Mouse (Mus musculus): Measurements from ENCODE around the gene Tac4. TPM values are rescaled to one million over a fixed set of nuclear protein-coding genes. Genes with fewer than 3 reads are reported as not detected.

Gene Tac4
- total RNA-seq, 4 experiments from 2014 or later, result not detected

DNA sequence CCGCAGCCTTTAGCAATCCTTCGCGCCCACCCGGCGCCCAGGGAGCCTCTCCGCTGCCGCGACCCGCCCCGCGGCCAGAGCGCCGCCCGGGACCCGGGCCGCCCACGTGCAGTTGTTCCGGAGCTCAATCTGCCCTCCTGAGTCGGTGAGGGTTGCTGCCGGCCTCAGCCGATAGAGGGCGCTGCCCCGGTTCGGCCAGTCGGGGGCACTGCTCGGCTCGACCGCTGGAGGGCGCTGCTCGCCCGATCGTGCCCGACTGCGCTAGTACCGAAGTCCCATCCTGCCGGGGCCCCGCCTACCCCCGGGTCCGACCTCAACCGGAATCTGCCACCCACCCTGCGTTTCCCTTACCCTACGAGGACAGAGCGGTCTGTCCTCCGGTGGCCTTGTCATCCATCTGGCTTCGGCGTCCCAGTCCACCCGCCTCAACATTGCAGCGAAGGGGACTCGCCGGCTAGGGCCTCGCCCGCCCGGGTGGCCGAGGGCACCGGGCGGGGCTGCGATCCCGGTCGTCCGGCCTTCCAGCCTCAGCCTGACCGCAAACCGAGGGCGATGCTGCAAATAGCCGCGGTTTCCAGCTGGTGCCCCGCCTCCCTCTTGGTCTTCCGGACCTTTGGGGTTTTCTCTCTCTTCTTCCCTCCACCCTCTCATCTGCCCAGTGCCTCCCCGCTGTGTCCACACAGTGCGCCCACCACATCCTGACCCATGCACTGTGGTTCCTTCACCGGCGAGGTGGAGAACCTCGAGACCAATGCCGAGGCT lies 2.1 kb upstream of the Tac4 start:
- DNase-seq (ENCODE audit: low spot score in 2 of 2), result peak; percentile 68 to 85

- DNase-seq (ENCODE audit: low spot score in 2 of 2), result no peak
Measured at GRCm38 (mm10) chr11:95263816-95264454, 2.6 kb downstream of the Tac4 start.

- DNase-seq (ENCODE audit: low spot score in 2 of 2), result no peak
Measured at GRCm38 (mm10) chr11:95264455-95265013, 3.2 kb downstream of the Tac4 start.

- no peak for DNase-seq (ENCODE audit: low spot score in 2 of 2)
Measured at GRCm38 (mm10) chr11:95266540-95267245, 5.4 kb downstream of the Tac4 start.

DNA sequence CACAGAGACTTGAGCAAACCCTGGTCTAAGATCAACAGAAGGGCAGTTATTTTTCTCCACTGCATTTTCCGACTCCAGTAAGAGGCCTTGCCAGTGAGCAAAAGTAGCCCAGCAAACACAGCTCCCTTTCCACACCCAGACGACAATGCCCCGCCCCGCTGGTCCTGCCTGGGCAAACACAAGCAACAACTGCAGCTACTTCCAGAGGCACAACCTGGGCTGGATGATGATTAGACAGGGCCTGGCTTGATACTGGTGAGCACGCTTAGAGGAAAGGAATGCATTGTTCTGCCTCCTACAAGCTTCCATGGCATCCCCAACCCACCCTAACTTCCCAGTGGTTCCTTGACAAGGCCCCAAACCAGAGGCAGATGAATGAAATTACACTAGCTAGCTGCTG lies 12.3 kb downstream of the Tac4 start:
- no peak for DNase-seq (ENCODE audit: low spot score in 2 of 2)

- no peak for DNase-seq (ENCODE audit: low spot score in 2 of 2)
Measured at GRCm38 (mm10) chr11:95274613-95275012, 13.3 kb downstream of the Tac4 start.

DNA sequence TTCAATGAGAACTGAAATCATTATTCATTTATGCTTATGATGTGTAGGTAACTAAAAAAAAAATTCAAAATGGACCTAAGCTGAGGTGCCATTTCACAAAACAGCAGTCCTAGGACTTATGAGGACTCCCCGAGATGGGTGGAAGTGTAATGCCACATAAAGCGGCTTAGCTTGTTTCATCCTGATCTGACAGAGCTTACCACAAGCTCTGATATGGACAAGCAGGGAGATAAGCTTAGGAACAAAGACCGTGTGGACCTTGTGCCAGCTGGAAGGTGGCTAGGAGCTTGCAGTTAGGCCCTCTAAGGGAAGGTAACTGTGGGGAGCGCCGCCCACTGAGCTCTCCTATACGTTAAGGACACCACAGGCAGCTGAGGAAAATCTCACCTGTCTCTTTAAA lies 14.7 kb downstream of the Tac4 start:
- DNase-seq (ENCODE audit: low spot score in 2 of 2), result no peak

GRCm38 (mm10) chr11:95279061-95279659 lies 17.8 kb downstream of the Tac4 start:
- no peak for DNase-seq (ENCODE audit: low spot score in 2 of 2)

DNA sequence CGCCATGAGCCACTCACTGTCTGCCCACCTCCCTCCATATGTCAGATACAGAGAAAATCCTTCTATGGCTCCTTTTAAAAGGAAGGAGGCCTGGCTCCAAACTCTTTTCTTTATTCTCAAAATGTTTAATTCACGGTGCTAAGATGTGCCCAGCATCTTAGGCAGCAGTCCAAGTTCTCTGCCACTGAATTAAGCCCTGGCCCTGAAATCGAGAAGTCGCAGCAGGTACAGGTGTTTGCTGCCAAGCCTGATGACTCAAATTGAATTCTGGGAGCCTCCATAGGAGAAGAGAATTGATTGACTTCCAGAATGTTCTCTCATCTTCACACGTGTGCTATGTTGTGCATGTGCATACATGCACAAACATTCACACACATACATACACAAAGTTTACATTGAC lies 21.0 kb downstream of the Tac4 start:
- no peak for DNase-seq (ENCODE audit: low spot score in 2 of 2)

DNA sequence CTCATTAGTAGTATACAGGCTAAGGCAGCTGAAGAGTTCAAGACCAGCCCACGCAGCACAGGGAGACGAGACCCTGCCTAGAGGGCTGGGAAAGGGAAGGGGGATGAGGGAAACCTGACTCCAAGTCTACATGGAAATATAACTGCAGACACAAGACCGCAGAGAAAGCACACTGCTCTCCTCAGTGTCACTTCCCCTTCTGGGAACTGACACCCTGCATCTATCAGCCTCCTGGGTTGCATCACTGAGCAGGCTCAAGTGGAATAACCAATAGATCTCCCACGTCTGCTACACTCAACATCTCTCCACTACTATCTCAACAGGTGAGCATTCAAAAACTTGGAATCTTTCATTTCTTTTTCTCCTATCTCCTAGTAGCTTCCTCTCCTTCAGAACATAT lies 30.7 kb downstream of the Tac4 start:
- no peak for DNase-seq (ENCODE audit: low spot score in 2 of 2)

GRCm38 (mm10) chr11:95293017-95293624 lies 31.8 kb downstream of the Tac4 start:
- no peak for DNase-seq (ENCODE audit: low spot score in 2 of 2)

DNA sequence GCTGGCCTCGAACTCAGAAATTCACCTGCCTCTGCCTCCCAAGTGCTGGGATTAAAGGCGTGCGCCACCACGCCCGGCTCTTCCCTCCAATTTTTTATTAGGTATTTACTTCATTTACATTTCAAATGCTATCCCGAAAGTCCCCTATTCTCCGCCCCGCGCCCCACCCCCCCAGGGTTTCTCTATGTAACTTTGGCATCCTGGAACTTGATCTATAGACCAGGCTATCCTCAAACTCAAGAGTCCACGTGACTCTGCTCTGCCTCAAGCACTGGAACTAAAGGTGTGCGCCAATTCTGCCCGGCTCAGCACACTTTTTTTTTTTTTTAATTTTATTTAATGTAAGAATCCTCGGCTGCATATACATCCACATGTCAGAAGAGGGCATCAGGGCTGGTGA lies 34.4 kb downstream of the Tac4 start:
- DNase-seq (ENCODE audit: low spot score in 2 of 2), result no peak

- no peak for DNase-seq (ENCODE audit: low spot score in 2 of 2)
Measured at GRCm38 (mm10) chr11:95298146-95298545, 36.8 kb downstream of the Tac4 start.

DNA sequence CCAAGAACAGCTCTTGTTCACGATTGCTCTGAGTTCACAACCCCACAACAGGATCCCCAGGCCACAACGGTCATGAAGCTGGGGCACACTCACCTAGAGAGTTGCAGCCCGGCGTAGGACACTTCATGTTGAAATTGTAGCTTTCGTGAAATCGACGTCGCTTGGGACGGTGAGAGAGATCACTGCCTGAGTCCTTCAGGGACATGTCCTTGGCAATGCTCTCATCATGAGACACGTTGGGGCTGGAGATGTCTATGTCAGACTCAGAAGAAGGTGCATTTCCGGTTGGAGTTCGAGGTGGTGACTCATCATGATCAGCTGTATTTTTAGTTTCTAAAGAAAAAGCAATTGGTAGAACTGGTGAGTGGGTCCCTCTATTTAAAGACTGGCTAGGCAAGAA lies 38.6 kb downstream of the Tac4 start:
- no peak for DNase-seq (ENCODE audit: low spot score in 2 of 2)

DNA sequence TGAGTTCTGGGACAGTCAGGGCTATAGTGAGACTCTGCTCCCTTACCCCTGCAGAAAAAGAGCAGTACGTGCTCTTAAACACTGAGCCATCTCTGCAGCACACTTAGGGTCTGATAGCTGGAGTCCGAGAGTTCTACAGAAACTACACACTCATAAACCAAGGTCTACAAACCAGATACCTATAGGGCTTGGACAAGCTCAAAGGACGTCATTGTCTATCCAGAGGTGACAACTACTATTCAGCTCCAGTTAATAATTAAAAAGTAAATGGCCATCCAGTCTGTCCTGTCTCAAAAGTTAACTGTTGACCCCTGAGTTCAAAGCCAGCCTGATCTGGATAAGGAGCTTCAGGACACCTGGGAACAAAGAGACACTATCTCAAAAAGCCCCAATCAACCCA lies 40.4 kb downstream of the Tac4 start:
- DNase-seq (ENCODE audit: low spot score in 2 of 2), result no peak

GRCm38 (mm10) chr11:95305600-95305999 lies 44.3 kb downstream of the Tac4 start:
- DNase-seq (ENCODE audit: low spot score in 2 of 2), result no peak

GRCm38 (mm10) chr11:95307526-95307925 lies 46.2 kb downstream of the Tac4 start:
- DNase-seq (ENCODE audit: low spot score in 2 of 2), result no peak

GRCm38 (mm10) chr11:95309510-95310006 lies 48.2 kb downstream of the Tac4 start:
- DNase-seq (ENCODE audit: low spot score in 2 of 2), result peak; percentile 98

DNA sequence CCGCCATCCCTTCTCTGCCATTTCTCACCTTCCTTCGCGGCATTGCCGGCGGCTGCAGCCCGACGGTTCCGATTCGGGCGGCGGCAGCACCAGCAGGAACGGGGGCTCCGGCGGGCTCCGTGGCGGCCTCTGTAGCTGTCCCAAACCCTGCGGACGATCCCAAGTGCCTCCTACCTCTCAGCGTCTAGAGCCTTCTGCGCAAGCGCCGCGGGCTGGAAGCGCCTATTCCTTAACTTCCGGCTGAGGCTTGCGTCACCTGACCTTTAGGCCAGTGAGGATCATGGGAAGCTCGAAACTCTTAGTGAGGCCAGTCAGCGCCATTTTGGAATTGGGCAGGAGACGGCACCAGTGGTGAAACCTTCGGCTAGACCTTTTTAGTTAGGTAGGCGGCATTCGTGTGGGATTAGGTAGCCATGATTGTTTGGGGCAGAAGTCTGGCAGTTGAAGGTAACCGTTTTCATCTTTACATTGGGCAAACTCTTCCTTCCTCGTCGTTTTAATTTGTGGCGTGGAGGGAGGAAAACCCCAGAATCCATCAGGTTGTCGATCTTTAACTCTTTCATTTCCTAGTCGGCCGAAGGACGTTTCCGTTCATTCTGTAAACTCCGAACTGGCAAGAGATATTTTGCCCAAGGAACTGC lies 48.8 kb downstream of the Tac4 start, which contains the start of gene Kat7:
Gene Kat7, minus strand, starts transcription at position 240 of the 641 bp plus-strand sequence.
- peak; percentile 99 for DNase-seq (ENCODE audit: low spot score in 2 of 2)

DNA sequence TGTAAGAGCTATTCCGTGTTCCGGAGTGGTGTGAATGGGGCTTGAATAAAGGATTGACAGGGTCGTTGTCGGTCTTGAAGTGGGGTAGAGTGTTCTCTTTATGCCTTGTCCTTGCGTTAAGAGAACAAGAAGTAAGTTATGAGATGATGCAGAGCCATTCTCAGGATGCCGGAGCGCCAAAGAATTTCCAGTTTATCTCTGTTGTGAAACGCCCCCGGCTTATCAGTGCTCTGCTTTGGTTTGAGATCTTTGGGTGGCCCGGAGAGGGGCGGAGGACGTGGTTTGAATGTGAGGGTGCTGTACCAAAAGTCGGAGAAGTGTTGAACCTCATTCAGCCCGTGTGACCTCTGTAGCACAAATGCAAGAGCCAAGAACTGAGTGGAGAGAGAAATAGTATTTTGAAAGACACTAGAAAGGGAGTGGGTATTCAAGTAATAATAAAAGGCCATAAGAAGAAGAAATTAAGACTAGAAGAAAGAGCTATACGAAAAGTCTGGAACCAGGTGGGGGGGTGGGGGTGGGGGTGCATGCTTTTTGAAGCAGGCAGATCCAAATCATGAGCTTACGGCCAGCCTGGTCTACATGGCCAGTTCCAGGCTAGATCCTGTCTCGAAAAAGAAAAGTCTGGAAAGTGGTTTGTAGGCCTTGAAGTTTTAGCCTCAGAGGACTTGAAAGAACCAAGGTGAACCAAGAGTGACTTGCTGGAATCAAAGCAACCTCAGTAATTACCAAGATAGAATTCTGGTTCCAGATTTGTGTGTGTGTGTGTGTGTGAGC lies 49.5 kb downstream of the Tac4 start:
- DNase-seq (ENCODE audit: low spot score in 2 of 2), result no peak

Data from layer of hippocampus, adult 8-10 months (tissue).